Mouse (Mus musculus): ENCODE measurements at regions not wholly inside any gene's neighbourhood (a gene's known extent, or its start where the extent isn't known, plus 50 kb on each side); places are given as distances from the start of the nearest gene placed in this dataset.

DNA sequence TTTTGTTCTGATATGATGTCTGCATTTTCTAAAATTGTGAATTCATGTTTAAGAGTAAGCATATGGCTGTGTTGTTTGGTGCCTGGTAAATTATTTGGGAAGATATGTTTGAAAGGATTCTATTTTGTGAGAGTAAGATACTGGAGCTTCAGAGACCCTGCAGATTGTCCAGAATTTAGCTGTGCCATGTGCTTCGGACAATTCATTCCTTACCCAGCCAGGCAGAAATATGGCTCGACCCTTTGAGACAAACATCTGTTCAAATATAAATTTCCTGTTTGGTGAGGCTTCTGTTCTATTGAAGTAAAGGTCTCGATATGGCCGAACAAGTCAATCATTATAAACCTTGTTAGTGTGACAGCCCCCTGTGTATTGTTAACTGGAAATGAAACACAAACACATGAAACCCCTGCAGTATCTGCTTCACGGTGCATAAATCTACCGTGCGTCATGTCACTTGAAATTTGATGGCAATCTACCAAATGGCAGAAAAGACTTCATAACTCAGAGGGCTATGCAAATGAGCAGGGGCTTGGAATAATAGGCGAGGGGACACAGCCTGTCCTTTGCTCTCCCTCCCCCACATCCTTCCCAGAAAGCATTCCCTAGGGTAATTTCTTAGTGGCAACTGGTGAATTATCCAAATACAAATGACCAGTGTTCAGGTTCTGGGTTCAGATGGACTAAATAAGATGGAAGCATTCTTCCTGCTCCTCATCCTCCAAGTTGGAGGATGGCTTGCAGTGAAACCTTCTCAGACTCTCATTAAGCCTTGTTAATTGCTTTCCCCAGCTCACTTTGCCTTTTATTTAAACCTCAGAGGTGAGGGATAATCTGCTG lies 61.8 kb downstream of the Adcyap1 start:
- ATAC-seq (ENCODE audit: insufficient read depth, low FRiP score, low TSS enrichment) = peak; percentile 83
- Histone ChIP-seq H3K27ac (ENCODE audit: low read depth, low read length) (no peak overlapping the region), H3K4me2 (ENCODE audit: low read depth) (no peak overlapping the region), H3K4me3 (ENCODE audit: low read depth, low read length) (no peak overlapping the region), H3K9me3 (ENCODE audit: control insufficient read depth, low read length) (no peaks in the 10 kb centered on the region), H3K4me1 (ENCODE audit: control insufficient read depth, insufficient read depth, low read length) (0 out of 2 replicates have a peak, but pooled peaks cover 6% of the 10 kb centered on the region), H3K9ac (ENCODE audit: low read length) (no peak overlapping the region), H3K36me3 (ENCODE audit: control insufficient read depth, insufficient read depth, low read length) (no peaks in the 10 kb centered on the region), H3K27me3 (ENCODE audit: control insufficient read depth, insufficient read depth, low read length) (no peaks in the 10 kb centered on the region)
- WGBS = 20% methylated on average over 8 of the region's 8 CpGs
- peak; percentile 43 for DNase-seq (ENCODE audit: low spot score)

DNA sequence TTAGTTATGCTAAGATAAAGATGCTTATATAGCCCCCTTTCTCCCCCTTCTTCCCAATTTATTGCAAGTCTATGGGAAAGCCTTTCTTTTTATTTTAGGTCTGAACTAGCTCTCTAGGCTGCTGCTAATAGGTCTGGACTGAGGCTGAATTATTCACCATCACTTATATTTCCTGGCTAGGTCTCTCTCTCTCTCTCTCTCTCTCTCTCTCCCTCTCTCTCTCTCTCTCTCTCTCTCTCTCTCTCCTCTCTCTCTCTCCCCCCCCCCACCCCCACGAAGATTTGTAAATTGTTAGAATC lies 62.3 kb downstream of the Adcyap1 start:
- Histone ChIP-seq H3K9me3 (ENCODE audit: control insufficient read depth, low read length) (no peaks in the 10 kb centered on the region), H3K4me2 (ENCODE audit: low read depth) (no peak overlapping the region), H3K9ac (ENCODE audit: low read length) (no peak overlapping the region), H3K27me3 (ENCODE audit: control insufficient read depth, insufficient read depth, low read length) (no peaks in the 10 kb centered on the region), H3K4me1 (ENCODE audit: control insufficient read depth, insufficient read depth, low read length) (0 out of 2 replicates have a peak, but pooled peaks cover 6% of the 10 kb centered on the region), H3K36me3 (ENCODE audit: control insufficient read depth, insufficient read depth, low read length) (no peaks in the 10 kb centered on the region), H3K27ac (ENCODE audit: low read depth, low read length) (no peak overlapping the region), H3K4me3 (ENCODE audit: low read depth, low read length) (no peak overlapping the region)
- ATAC-seq (ENCODE audit: insufficient read depth, low FRiP score, low TSS enrichment) (peak; percentile 24; the same call in 1 of the 2 replicates), DNase-seq (ENCODE audit: low spot score) (no peak)
- 50% methylated on average over 1 of the region's 1 CpGs for WGBS

DNA sequence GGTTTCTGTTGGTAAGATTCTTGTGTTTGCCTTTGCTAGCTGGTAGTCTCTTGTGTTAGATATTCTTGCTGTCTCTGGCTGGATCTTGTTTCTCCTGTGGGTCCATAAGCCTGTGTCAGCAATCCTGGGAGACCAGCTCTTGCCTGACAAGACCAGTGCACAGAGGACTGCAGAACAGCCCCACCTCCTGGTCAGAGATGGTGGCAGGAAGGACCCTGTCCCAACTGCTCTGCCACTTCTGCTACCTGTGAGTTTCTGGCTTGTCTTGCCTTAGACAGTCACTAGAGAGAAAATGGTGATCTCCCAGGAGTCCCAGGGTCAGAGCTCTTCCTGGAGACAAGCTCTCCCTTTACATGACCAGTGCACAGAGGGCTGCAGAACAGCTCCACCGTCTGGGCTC lies 107.3 kb downstream of the Adcyap1 start:
- Histone ChIP-seq H3K4me1 (ENCODE audit: control insufficient read depth, insufficient read depth, low read length) (no peaks in the 10 kb centered on the region), H3K4me3 (ENCODE audit: low read depth, low read length) (no peak overlapping the region), H3K4me2 (ENCODE audit: low read depth) (no peak overlapping the region), H3K9me3 (ENCODE audit: control insufficient read depth, low read length) (no peaks in the 10 kb centered on the region), H3K36me3 (ENCODE audit: control insufficient read depth, insufficient read depth, low read length) (no peaks in the 10 kb centered on the region), H3K9ac (ENCODE audit: low read length) (no peak overlapping the region), H3K27ac (ENCODE audit: low read depth, low read length) (no peak overlapping the region), H3K27me3 (ENCODE audit: control insufficient read depth, insufficient read depth, low read length) (no peaks in the 10 kb centered on the region)
- DNase-seq (ENCODE audit: low spot score) (peak; percentile 22), ATAC-seq (ENCODE audit: insufficient read depth, low FRiP score, low TSS enrichment) (no peak)
- 9% methylated on average over 1 of the region's 1 CpGs for WGBS

DNA sequence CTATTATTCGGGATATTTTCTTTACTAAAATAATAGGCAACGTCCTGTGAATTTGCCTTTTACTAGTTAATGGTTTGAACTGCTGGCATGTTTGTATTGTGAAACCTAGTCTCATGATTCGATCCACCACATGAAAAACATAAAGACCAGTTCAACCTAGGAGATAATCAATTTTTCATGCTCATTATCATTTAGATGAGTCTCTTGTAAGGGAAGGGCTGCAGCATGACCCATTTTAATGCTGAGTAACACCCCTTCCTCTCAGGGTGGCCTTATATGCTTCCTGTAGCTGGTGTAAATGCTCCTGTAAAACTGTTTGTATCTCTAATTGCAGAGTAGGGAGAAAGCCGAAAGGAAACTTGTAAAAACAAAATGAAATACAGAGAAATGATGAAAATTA lies 113.3 kb downstream of the Adcyap1 start:
- Histone ChIP-seq H3K9me3 (ENCODE audit: control insufficient read depth, low read length) (no peaks in the 10 kb centered on the region), H3K9ac (ENCODE audit: low read length) (no peak overlapping the region), H3K27me3 (ENCODE audit: control insufficient read depth, insufficient read depth, low read length) (no peaks in the 10 kb centered on the region), H3K4me3 (ENCODE audit: low read depth, low read length) (no peak overlapping the region), H3K36me3 (ENCODE audit: control insufficient read depth, insufficient read depth, low read length) (no peaks in the 10 kb centered on the region), H3K4me2 (ENCODE audit: low read depth) (no peak overlapping the region), H3K4me1 (ENCODE audit: control insufficient read depth, insufficient read depth, low read length) (no peaks in the 10 kb centered on the region), H3K27ac (ENCODE audit: low read depth, low read length) (no peak overlapping the region)
- WGBS = 24% methylated on average over 4 of the region's 4 CpGs
- peak; percentile 28 for DNase-seq (ENCODE audit: low spot score)
- peak; percentile 80 for ATAC-seq (ENCODE audit: insufficient read depth, low FRiP score, low TSS enrichment)

DNA sequence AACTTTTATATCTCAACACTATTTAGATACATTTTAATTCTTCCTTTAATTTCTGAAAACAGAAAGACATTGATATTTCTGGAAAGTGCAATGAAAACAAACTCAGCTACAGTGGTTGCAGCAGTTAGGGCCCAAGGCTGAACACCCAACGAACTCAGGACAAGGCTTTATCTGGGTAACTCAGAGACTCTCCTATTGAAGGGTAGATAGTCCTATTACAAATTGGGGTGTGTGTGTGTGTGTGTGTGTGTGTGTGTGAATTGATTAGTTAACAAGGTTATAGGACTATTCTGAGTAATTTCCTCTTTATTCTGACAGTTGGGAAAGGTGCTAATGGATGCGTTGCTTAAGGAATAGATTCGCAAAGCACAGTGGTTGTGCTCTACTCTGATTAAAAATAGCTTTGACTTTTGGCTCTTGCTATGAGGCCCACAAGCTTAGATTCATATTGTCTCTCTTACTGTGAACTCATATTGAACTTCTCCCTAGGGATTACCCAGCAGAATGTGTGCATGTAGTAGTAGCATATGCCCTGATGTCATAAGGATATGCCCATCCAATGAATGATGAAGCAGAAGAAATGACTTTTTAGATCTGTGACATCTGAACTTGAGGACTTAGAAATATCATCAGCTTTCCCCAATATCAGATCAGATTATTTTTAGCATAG lies 114.0 kb downstream of the Adcyap1 start:
- DNase-seq (ENCODE audit: low spot score) = no peak

DNA sequence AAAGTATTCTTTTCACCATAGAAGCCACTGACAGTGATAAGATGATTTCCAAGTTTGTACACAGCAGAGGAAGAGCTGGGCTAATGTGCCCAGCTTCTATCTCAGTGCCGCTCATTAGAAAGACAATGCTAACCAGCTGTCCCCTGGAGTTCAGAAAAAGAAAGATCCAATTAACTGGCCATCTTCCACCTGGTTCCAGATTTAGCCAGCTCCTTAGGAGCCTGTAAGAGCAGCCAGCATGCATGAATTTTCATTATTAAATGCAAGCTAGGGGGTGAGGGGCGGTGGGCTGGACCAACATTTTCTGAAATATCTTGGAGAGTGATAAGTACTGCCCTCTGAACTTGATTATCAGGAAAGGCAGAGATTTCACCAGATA lies 114.5 kb downstream of the Adcyap1 start:
- no peaks in the 10 kb centered on the region for H3K27me3 ChIP-seq (ENCODE audit: control insufficient read depth, insufficient read depth, low read length)
- no peak overlapping the region for H3K4me3 ChIP-seq (ENCODE audit: low read depth, low read length)
- DNase-seq (ENCODE audit: low spot score) = peak; percentile 11
- H3K9ac ChIP-seq (ENCODE audit: low read length) = no peak overlapping the region
- H3K4me1 ChIP-seq (ENCODE audit: control insufficient read depth, insufficient read depth, low read length) = no peaks in the 10 kb centered on the region
- no peaks in the 10 kb centered on the region for H3K9me3 ChIP-seq (ENCODE audit: control insufficient read depth, low read length)
- ATAC-seq (ENCODE audit: insufficient read depth, low FRiP score, low TSS enrichment) = peak; percentile 40
- H3K36me3 ChIP-seq (ENCODE audit: control insufficient read depth, insufficient read depth, low read length) = no peaks in the 10 kb centered on the region
- H3K4me2 ChIP-seq (ENCODE audit: low read depth) = no peak overlapping the region
- H3K27ac ChIP-seq (ENCODE audit: low read depth, low read length) = no peak overlapping the region
- WGBS = 47% methylated on average over 2 of the region's 2 CpGs

More for the DNA sequence above, 114.0 kb downstream of the Adcyap1 start:
- H3K9me3 ChIP-seq (ENCODE audit: control insufficient read depth, low read length) = no peaks in the 10 kb centered on the region
- H3K4me1 ChIP-seq (ENCODE audit: control insufficient read depth, insufficient read depth, low read length) = no peaks in the 10 kb centered on the region
- 57% methylated on average over 3 of the region's 3 CpGs for WGBS
- H3K27me3 ChIP-seq (ENCODE audit: control insufficient read depth, insufficient read depth, low read length) = no peaks in the 10 kb centered on the region
- no peak overlapping the region for H3K4me3 ChIP-seq (ENCODE audit: low read depth, low read length)
- ATAC-seq (ENCODE audit: insufficient read depth, low FRiP score, low TSS enrichment) = peak; percentile 51
- no peaks in the 10 kb centered on the region for H3K36me3 ChIP-seq (ENCODE audit: control insufficient read depth, insufficient read depth, low read length)
- no peak overlapping the region for H3K27ac ChIP-seq (ENCODE audit: low read depth, low read length)
- H3K4me2 ChIP-seq (ENCODE audit: low read depth) = no peak overlapping the region
- no peak overlapping the region for H3K9ac ChIP-seq (ENCODE audit: low read length)

DNA sequence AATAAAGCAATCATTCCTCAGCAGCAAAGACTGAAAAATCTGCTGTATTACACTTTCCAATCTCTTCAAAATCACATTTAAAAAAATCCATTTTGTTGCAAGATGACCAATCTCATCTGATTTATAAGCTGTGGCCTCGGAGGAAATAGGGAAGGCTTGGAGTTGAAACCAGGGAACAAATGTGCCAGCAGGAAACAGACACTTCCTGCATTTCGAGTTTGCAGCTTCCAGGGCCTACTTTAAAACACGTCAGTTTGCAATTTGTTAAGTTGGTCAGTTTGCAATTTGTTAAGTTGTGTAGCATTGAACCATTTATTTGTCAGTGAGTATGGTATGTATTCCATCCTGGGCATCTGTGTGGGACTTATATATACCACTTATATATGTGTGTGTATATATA lies 115.3 kb downstream of the Adcyap1 start:
- Histone ChIP-seq H3K4me2 (ENCODE audit: low read depth) (no peak overlapping the region), H3K4me1 (ENCODE audit: control insufficient read depth, insufficient read depth, low read length) (no peaks in the 10 kb centered on the region), H3K27me3 (ENCODE audit: control insufficient read depth, insufficient read depth, low read length) (no peaks in the 10 kb centered on the region), H3K36me3 (ENCODE audit: control insufficient read depth, insufficient read depth, low read length) (no peaks in the 10 kb centered on the region), H3K4me3 (ENCODE audit: low read depth, low read length) (no peak overlapping the region), H3K9me3 (ENCODE audit: control insufficient read depth, low read length) (no peaks in the 10 kb centered on the region), H3K27ac (ENCODE audit: low read depth, low read length) (no peak overlapping the region), H3K9ac (ENCODE audit: low read length) (no peak overlapping the region)
- WGBS = 44% methylated on average over 3 of the region's 3 CpGs
- ATAC-seq (ENCODE audit: insufficient read depth, low FRiP score, low TSS enrichment) (no peak), DNase-seq (ENCODE audit: low spot score) (no peak)

DNA sequence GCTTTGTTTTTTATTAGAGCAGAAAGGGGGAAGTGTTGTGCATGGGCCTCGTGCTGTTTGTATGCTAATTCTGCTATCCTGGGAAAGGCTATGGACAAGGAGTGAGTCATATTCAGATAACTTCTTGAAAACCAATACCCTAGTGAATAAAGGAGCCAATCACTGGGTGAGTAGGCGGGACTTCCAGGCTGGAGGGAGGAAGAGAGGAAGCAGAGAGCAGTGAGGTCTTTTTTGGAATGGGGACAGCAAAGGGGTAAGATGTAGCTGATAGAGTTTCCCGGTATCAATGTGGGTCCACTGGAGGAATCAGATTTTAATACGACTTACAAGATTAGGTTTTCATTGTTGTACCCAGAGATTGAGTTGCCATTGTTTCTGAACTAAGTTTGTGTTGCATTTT lies 122.7 kb downstream of the Adcyap1 start:
- DNase-seq (ENCODE audit: low spot score) = no peak
- ATAC-seq (ENCODE audit: insufficient read depth, low FRiP score, low TSS enrichment) = no peak
- no peak overlapping the region for H3K9ac ChIP-seq (ENCODE audit: low read length)
- no peaks in the 10 kb centered on the region for H3K36me3 ChIP-seq (ENCODE audit: control insufficient read depth, insufficient read depth, low read length)
- no peaks in the 10 kb centered on the region for H3K4me1 ChIP-seq (ENCODE audit: control insufficient read depth, insufficient read depth, low read length)
- H3K9me3 ChIP-seq (ENCODE audit: control insufficient read depth, low read length) = no peaks in the 10 kb centered on the region
- no peaks in the 10 kb centered on the region for H3K27me3 ChIP-seq (ENCODE audit: control insufficient read depth, insufficient read depth, low read length)
- no peak overlapping the region for H3K4me3 ChIP-seq (ENCODE audit: low read depth, low read length)
- H3K4me2 ChIP-seq (ENCODE audit: low read depth) = no peak overlapping the region
- H3K27ac ChIP-seq (ENCODE audit: low read depth, low read length) = no peak overlapping the region
- WGBS = 79% methylated on average over 4 of the region's 4 CpGs

DNA sequence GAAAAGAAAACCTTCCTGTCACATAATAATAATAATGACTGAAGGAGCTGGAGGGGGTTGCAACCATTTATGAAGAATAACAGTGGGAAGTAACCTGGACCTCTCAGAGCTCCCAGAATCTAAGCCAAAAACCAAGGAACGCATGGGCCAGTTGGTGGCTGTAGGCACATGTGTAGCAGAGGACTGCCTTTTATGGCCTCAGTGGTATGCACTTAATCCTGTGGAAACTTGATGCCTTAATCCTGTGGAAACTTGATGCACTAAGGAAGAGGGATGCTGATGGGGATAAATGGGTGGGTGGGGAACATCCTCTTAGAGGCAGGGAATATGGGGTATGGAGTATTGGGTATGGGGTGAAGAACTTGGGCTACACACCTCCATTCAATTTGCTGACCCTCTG lies 138.8 kb downstream of the Adcyap1 start:
- DNase-seq (ENCODE audit: low spot score) = no peak
- no peak overlapping the region for H3K4me3 ChIP-seq (ENCODE audit: low read depth, low read length)
- WGBS = 93% methylated on average over 1 of the region's 1 CpGs
- no peaks in the 10 kb centered on the region for H3K9me3 ChIP-seq (ENCODE audit: control insufficient read depth, low read length)
- ATAC-seq (ENCODE audit: insufficient read depth, low FRiP score, low TSS enrichment) = no peak
- H3K4me1 ChIP-seq (ENCODE audit: control insufficient read depth, insufficient read depth, low read length) = no peaks in the 10 kb centered on the region
- H3K36me3 ChIP-seq (ENCODE audit: control insufficient read depth, insufficient read depth, low read length) = no peaks in the 10 kb centered on the region
- no peak overlapping the region for H3K4me2 ChIP-seq (ENCODE audit: low read depth)
- no peaks in the 10 kb centered on the region for H3K27me3 ChIP-seq (ENCODE audit: control insufficient read depth, insufficient read depth, low read length)
- no peak overlapping the region for H3K9ac ChIP-seq (ENCODE audit: low read length)
- no peak overlapping the region for H3K27ac ChIP-seq (ENCODE audit: low read depth, low read length)

Measured in neural tube, embryonic 11.5 days (tissue).